Mouse (Mus musculus) kidney, embryonic 14.5 days (tissue): ENCODE data around the gene Tlr2. TPM values are rescaled to one million over a fixed set of nuclear protein-coding genes. Genes with fewer than 3 reads are reported as not detected.
"Not testable (repeated sequence)": the region's sequence is repeated elsewhere in the genome, so short reads cannot be mapped to it uniquely, and the experiment has no call there.

Experiments used
- ATAC-seq: fragments of 200-750 bp; cut with Nextera tagmentation; 2 replicates; pipeline ENCODE4 v1.8.0; 2017; ENCODE audit warnings: moderate number of reproducible peaks, mild to moderate bottlenecking, moderate TSS enrichment, moderate library complexity; ENCODE audit not compliant: low FRiP score, low TSS enrichment
- H3K27ac ChIP-seq: fragments of 300-500 bp; sonication (generic); 2 replicates; pipeline ENCODE4 v1.5.1; 2014; ENCODE audit warnings: low read depth, mild to moderate bottlenecking, low read length, moderate library complexity, mixed read lengths
- H3K27me3 ChIP-seq: fragments of 300-500 bp; sonication (generic); 2 replicates; pipeline ENCODE4 v1.6.1; 2014; ENCODE audit warnings: mild to moderate bottlenecking, low read length; ENCODE audit not compliant: control insufficient read depth, insufficient read depth
- H3K36me3 ChIP-seq: fragments of 300-500 bp; sonication (generic); 2 replicates; pipeline ENCODE4 v1.6.1; 2014; ENCODE audit warnings: low read length, mixed read lengths; ENCODE audit not compliant: control insufficient read depth, insufficient read depth
- H3K4me1 ChIP-seq: fragments of 300-500 bp; sonication (generic); 2 replicates; pipeline ENCODE4 v1.6.1; 2014; ENCODE audit warnings: low read length, mixed read lengths; ENCODE audit not compliant: control insufficient read depth, insufficient read depth
- H3K4me2 ChIP-seq: fragments of 300-500 bp; sonication (generic); replicated peaks from 2 replicates; pipeline ENCODE4 v1.6.1; 2014; ENCODE audit warnings: low read depth, mild to moderate bottlenecking, low read length
- H3K4me3 ChIP-seq: fragments of 300-500 bp; sonication (generic); 2 replicates; pipeline ENCODE4 v1.5.1; 2014; ENCODE audit warnings: mild to moderate bottlenecking, low read length
- H3K9ac ChIP-seq: fragments of 300-500 bp; sonication (generic); 2 replicates; pipeline ENCODE4 v1.6.1; 2014; ENCODE audit warnings: low read depth, mild to moderate bottlenecking, low read length, moderate library complexity
- H3K9me3 ChIP-seq: fragments of 300-500 bp; sonication (generic); 2 replicates; pipeline ENCODE4 v1.6.1; 2016; ENCODE audit warnings: low read length; ENCODE audit not compliant: control insufficient read depth
- WGBS: fragments of 180-500 bp; shearing (Covaris S2); extraction: QIAGEN DNeasy Blood & Tissue Kit; methylation state at CpG from one replicate; pipeline ENCODE4 v1.1.7; 2014; 5-methylcytosine and 5-hydroxymethylcytosine counted together
- polyA plus RNA-seq: library from polyadenylated mRNA; unstranded; fragments of >200 nt; fragmentation: Nextera tagmentation; extraction: Ambion mirVana; gene quantifications from 2 replicates; pipeline ENCODE4 v1.2.1, GENCODE M21; 2014

The Tlr2 gene
- 1.3 and 3.4 TPM in 2 replicates for polyA plus RNA-seq

- H3K4me3 ChIP-seq, result peak within 1 kb of the TSS; percentile 69
- under 1% methylated on average over 35 of the region's 35 CpGs for WGBS
- H3K36me3 ChIP-seq, result no peaks in the 10 kb centered on the region
- no peak within 1 kb of the TSS for H3K27ac ChIP-seq
- ATAC-seq, result peak; percentile 92
- peak within 1 kb of the TSS; percentile 86 for H3K4me2 ChIP-seq
- no peaks in the 10 kb centered on the region for H3K27me3 ChIP-seq
- no peaks in the 10 kb centered on the region for H3K9me3 ChIP-seq
- H3K4me1 ChIP-seq, result no peaks in the 10 kb centered on the region
- peak within 1 kb of the TSS; percentile 69 for H3K9ac ChIP-seq
Observed at GRCm38 (mm10) chr3:83841095-83841850, at the start of gene Tlr2. Gene Tlr2 (minus strand): TSS chr3:83841767.

GRCm38 (mm10) chr3:83885163-83885562 lies 43.6 kb upstream of the Tlr2 start:
- WGBS, result 84% methylated on average over 2 of the region's 2 CpGs

GRCm38 (mm10) chr3:83879261-83880050 lies 37.9 kb upstream of the Tlr2 start:
- not testable (repeated sequence) for H3K4me1 ChIP-seq, H3K27me3 ChIP-seq, H3K9me3 ChIP-seq, H3K9ac ChIP-seq, H3K4me3 ChIP-seq, H3K27ac ChIP-seq, H3K4me2 ChIP-seq, ATAC-seq, H3K36me3 ChIP-seq
- WGBS, result 85% methylated on average over 5 of the region's 5 CpGs

More at GRCm38 (mm10) chr3:83885163-83885562, 43.6 kb upstream of the Tlr2 start:
- Histone ChIP-seq H3K9ac (no peak overlapping the region), H3K4me1 (no peaks in the 10 kb centered on the region), H3K4me3 (no peak overlapping the region), H3K4me2 (no peak overlapping the region), H3K27ac (no peak overlapping the region), H3K9me3 (no peaks in the 10 kb centered on the region), H3K36me3 (no peaks in the 10 kb centered on the region), H3K27me3 (no peaks in the 10 kb centered on the region)
- ATAC-seq, result no peak

- Histone ChIP-seq H3K4me3 (no peak overlapping the region), H3K27me3 (no peaks in the 10 kb centered on the region), H3K27ac (no peak overlapping the region), H3K4me2 (no peak overlapping the region), H3K9ac (no peak overlapping the region), H3K36me3 (no peaks in the 10 kb centered on the region), H3K9me3 (no peaks in the 10 kb centered on the region), H3K4me1 (no peaks in the 10 kb centered on the region)
- no peak for ATAC-seq
- 91% methylated on average over 4 of the region's 4 CpGs for WGBS
Observed at GRCm38 (mm10) chr3:83878801-83879200, 37.2 kb upstream of the Tlr2 start.

GRCm38 (mm10) chr3:83876299-83876698 lies 34.7 kb upstream of the Tlr2 start:
- no peak overlapping the region for H3K4me2 ChIP-seq
- no peaks in the 10 kb centered on the region for H3K9me3 ChIP-seq
- H3K4me1 ChIP-seq, result no peaks in the 10 kb centered on the region
- no peak overlapping the region for H3K9ac ChIP-seq
- ATAC-seq, result no peak
- no peak overlapping the region for H3K4me3 ChIP-seq
- no peaks in the 10 kb centered on the region for H3K27me3 ChIP-seq
- no peaks in the 10 kb centered on the region for H3K36me3 ChIP-seq
- H3K27ac ChIP-seq, result no peak overlapping the region
- WGBS, result 74% methylated on average over 4 of the region's 4 CpGs

- 90% methylated on average over 2 of the region's 2 CpGs for WGBS
- H3K4me1 ChIP-seq, H3K27ac ChIP-seq, H3K4me3 ChIP-seq, H3K27me3 ChIP-seq, ATAC-seq, H3K9me3 ChIP-seq, H3K9ac ChIP-seq, H3K4me2 ChIP-seq, H3K36me3 ChIP-seq: not testable (repeated sequence)
Observed at GRCm38 (mm10) chr3:83875078-83875477, 33.5 kb upstream of the Tlr2 start.

GRCm38 (mm10) chr3:83872853-83873252 lies 31.3 kb upstream of the Tlr2 start:
- H3K27ac ChIP-seq, H3K36me3 ChIP-seq, H3K4me2 ChIP-seq, ATAC-seq, H3K9me3 ChIP-seq, H3K27me3 ChIP-seq, H3K4me1 ChIP-seq, H3K9ac ChIP-seq, H3K4me3 ChIP-seq: not testable (repeated sequence)
- WGBS, result 89% methylated on average over 2 of the region's 2 CpGs

- not testable (repeated sequence) for ATAC-seq, H3K4me1 ChIP-seq, H3K27me3 ChIP-seq, H3K9me3 ChIP-seq, H3K4me3 ChIP-seq, H3K4me2 ChIP-seq, H3K36me3 ChIP-seq, H3K27ac ChIP-seq, H3K9ac ChIP-seq
- WGBS, result 94% methylated on average over 4 of the region's 4 CpGs
Observed at GRCm38 (mm10) chr3:83871962-83872361, 30.4 kb upstream of the Tlr2 start.

- H3K27me3 ChIP-seq, H3K27ac ChIP-seq, H3K4me1 ChIP-seq, H3K4me3 ChIP-seq, H3K9ac ChIP-seq, H3K36me3 ChIP-seq, H3K9me3 ChIP-seq, ATAC-seq, H3K4me2 ChIP-seq: not testable (repeated sequence)
- WGBS, result 89% methylated on average over 7 of the region's 7 CpGs
Observed at GRCm38 (mm10) chr3:83871559-83871958, 30.0 kb upstream of the Tlr2 start.
